Mouse (Mus musculus): ENCODE measurements around the gene Ctf1. TPM values are rescaled to one million over a fixed set of nuclear protein-coding genes. Genes with fewer than 3 reads are reported as not detected.

Ctf1 gene
- total and polyA plus RNA-seq, 3 experiments = not detected

DNA sequence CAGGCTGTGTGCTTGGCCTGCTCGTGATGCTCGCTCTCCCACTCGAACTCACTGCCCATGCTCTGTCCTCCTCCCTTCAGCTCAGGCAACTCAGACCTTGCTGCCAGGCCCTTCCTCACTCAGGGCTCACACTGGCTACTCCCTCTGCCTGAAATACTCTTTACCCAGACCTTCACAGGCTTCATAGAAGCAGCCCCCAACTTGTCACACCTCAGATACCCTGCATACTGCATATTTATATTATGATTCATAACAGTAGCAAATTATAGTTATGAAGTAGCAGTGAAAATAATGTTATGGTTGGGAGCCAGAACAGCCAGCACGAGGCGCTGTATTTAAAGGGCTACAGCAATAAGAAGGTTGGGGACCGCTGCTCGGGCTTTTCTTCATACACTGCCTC is 23.6 kb upstream of the Ctf1 start:
- no peaks in the 10 kb centered on the region for H3K27me3 ChIP-seq (replicated peaks)
- H3K79me2 ChIP-seq (replicated peaks; ENCODE audit: control insufficient read depth, extremely low read depth, insufficient read depth, poor library complexity, severe bottlenecking) = no peaks in the 10 kb centered on the region
- no peaks in the 10 kb centered on the region for H3K9me3 ChIP-seq (replicated peaks; ENCODE audit: low read length)
- in situ Hi-C loops (cut with MboI; ENCODE audit: low pct_ligation_motif_present, low pct_unique_long_range_greater_than_20kb, low sequenced_read_pairs) = no loop called here
- TF ChIP-seq ETS1 (conservative IDR thresholded peaks at IDR 0.05; ENCODE audit: low read depth, low read length) (no peak), CHD2 (IDR thresholded peaks at IDR 0.05; ENCODE audit: low read length) (no peak), USF1 (IDR thresholded peaks at IDR 0.05; ENCODE audit: low read depth, low read length) (no peak), USF2 (conservative IDR thresholded peaks at IDR 0.05; ENCODE audit: low read depth, low read length) (no peak), POLR2AphosphoS2 (IDR thresholded peaks at IDR 0.05; ENCODE audit: low read depth, low read length) (no peak), ZC3H11A (IDR thresholded peaks at IDR 0.05; ENCODE audit: low read depth, low read length) (no peak), MAZ (IDR thresholded peaks at IDR 0.05; ENCODE audit: low read depth, low read length) (no peak)
- H3K36me3 ChIP-seq (replicated peaks in 1 of 2; ENCODE audit: control insufficient read depth in 1 of 2, insufficient read depth in 1 of 2, low read length in 1 of 2) = peaks cover 0 to 19% of the 10 kb centered on the region in 2 experiments
- H3K4me2 ChIP-seq (ENCODE audit: insufficient read depth, low read depth, poor library complexity, severe bottlenecking) = no peak overlapping the region
- H3K9ac ChIP-seq (ENCODE audit: insufficient read depth, low read depth) = no peak overlapping the region
- dilution Hi-C loops (cut with MboI; ENCODE audit: extremely low pct_ligation_motif_present, extremely low pct_unique_long_range_greater_than_20kb, low sequenced_read_pairs) = no loop called here
- H3K27ac ChIP-seq (ENCODE audit: insufficient read depth, low read depth) = no peak overlapping the region
- no peak for DNase-seq (ENCODE audit: extremely low read depth)
- no peak overlapping the region for H3K4me3 ChIP-seq (replicated peaks in 1 of 3; ENCODE audit: low read depth in 2 of 3, low read length in 2 of 3, poor library complexity in 1 of 3)
- H3K4me1 ChIP-seq (ENCODE audit: control insufficient read depth in 1 of 2, insufficient read depth in 2 of 2) = no peaks in the 10 kb centered on the region

DNA sequence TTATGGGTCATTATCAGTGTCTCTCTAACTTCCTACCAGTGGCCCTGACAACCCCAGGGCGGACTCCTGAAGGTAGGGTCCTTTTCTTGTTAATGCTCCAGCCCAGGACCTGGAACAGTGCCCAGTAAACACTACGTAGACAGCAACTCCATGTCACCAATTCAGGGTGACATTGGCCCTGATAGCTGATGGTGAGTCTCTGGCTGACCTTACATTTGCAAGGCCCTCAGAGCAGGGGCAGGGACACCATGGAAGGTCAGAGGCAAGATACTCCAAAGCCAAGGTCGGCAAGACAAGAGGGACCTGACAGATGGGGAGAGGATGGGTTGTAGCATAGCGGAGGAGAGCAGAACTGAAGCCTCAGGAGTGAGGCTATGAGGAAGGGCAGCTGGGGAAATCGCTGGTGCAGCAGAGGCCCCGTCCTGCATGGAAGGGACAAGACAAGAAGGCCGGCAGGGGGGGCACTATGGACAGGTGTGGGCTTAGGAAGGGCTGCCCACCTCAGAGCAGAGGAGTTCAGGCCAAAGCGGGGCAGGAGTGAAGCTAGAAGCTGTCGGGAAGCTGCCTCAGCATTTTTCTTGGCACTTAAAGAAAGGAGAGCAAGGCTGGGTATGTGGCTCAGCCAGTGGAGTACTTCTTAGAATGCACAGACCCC is 22.8 kb upstream of the Ctf1 start:
- Histone ChIP-seq H3K27me3 (replicated peaks) (no peaks in the 10 kb centered on the region), H3K27ac (ENCODE audit: insufficient read depth, low read depth) (no peak overlapping the region), H3K9me3 (replicated peaks; ENCODE audit: low read length) (no peaks in the 10 kb centered on the region), H3K4me1 (ENCODE audit: control insufficient read depth in 1 of 2, insufficient read depth in 2 of 2) (no peaks in the 10 kb centered on the region), H3K9ac (ENCODE audit: insufficient read depth, low read depth) (no peak overlapping the region), H3K79me2 (replicated peaks; ENCODE audit: control insufficient read depth, extremely low read depth, insufficient read depth, poor library complexity, severe bottlenecking) (no peaks in the 10 kb centered on the region), H3K4me2 (ENCODE audit: insufficient read depth, low read depth, poor library complexity, severe bottlenecking) (no peak overlapping the region), H3K36me3 (replicated peaks in 1 of 2; ENCODE audit: control insufficient read depth in 1 of 2, insufficient read depth in 1 of 2, low read length in 1 of 2) (peaks cover 0 to 17% of the 10 kb centered on the region in 2 experiments), H3K4me3 (replicated peaks in 1 of 3; ENCODE audit: low read depth in 2 of 3, low read length in 2 of 3, poor library complexity in 1 of 3) (no peak overlapping the region)
- no peak for DNase-seq (ENCODE audit: extremely low read depth)
- in situ Hi-C loops (cut with MboI; ENCODE audit: low pct_ligation_motif_present, low pct_unique_long_range_greater_than_20kb, low sequenced_read_pairs) = no loop called here
- TF ChIP-seq ZC3H11A (IDR thresholded peaks at IDR 0.05; ENCODE audit: low read depth, low read length) (no peak), MAFK (IDR thresholded peaks at IDR 0.05; ENCODE audit: insufficient replicate concordance, low read length) (0 out of 2 replicates have a peak, but pooled peaks have one; percentile 28), CTCF (conservative IDR thresholded peaks at IDR 0.05 in 1 of 2, IDR thresholded peaks at IDR 0.05 in 1 of 2; ENCODE audit: low read depth in 2 of 2, low read length in 2 of 2) (peak in 1 of 2 experiments; percentile 19; a peak in 1 of 4 replicates)
- dilution Hi-C loops (cut with MboI; ENCODE audit: extremely low pct_ligation_motif_present, extremely low pct_unique_long_range_greater_than_20kb, low sequenced_read_pairs) = no loop called here

DNA sequence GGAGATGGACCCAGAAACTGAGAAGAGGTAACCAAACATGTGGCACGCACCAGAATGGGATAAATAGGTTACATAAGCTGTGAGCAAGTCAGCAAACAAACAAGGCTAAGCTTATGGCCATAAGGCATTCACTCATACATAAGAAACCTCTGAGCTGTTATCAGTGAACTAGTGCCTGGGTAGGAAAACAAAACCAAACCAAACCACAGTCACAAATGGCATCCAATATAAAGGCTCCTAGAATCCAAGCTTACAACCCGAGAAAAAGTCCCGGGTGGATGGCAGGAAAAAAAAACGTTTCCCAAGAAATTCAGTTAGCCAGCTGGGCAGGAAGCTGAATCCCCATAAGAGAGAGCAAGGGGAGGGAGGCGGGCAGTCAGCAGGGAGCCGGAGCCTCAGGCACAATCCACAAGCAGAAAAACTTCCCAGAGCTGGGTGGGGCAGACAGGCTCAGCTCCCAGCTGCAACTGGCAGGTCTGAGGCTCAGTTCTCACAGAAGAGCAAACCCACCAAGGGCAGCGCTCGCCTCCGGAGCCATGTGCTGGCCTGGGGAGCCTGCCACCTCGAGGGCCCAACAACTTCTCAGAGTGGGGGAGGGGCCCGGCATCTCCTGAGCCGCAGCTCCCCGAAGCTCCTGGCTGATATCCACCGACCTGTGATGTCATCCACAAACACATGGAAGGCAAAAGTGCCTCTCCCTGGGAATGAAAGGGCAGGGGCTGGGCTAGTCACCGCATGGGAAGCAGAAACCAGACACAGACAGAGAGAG is 21.1 kb upstream of the Ctf1 start:
- in situ Hi-C loops (cut with MboI; ENCODE audit: low pct_ligation_motif_present, low pct_unique_long_range_greater_than_20kb, low sequenced_read_pairs) (no loop called here), dilution Hi-C loops (cut with MboI; ENCODE audit: extremely low pct_ligation_motif_present, extremely low pct_unique_long_range_greater_than_20kb, low sequenced_read_pairs) (no loop called here)
- Histone ChIP-seq H3K4me1 (ENCODE audit: control insufficient read depth in 1 of 2, insufficient read depth in 2 of 2) (no peaks in the 10 kb centered on the region), H3K9me3 (replicated peaks; ENCODE audit: low read length) (no peaks in the 10 kb centered on the region), H3K27ac (ENCODE audit: insufficient read depth, low read depth) (no peak overlapping the region), H3K79me2 (replicated peaks; ENCODE audit: control insufficient read depth, extremely low read depth, insufficient read depth, poor library complexity, severe bottlenecking) (no peaks in the 10 kb centered on the region), H3K4me2 (ENCODE audit: insufficient read depth, low read depth, poor library complexity, severe bottlenecking) (no peak overlapping the region), H3K27me3 (replicated peaks) (no peaks in the 10 kb centered on the region), H3K36me3 (replicated peaks in 1 of 2; ENCODE audit: control insufficient read depth in 1 of 2, insufficient read depth in 1 of 2, low read length in 1 of 2) (peaks cover 0 to 16% of the 10 kb centered on the region in 2 experiments), H3K4me3 (replicated peaks in 1 of 3; ENCODE audit: low read depth in 2 of 3, low read length in 2 of 3, poor library complexity in 1 of 3) (no peak overlapping the region), H3K9ac (ENCODE audit: insufficient read depth, low read depth) (no peak overlapping the region)
- TF ChIP-seq MAX (IDR thresholded peaks at IDR 0.05; ENCODE audit: low read length) (no peak), ZKSCAN1 (IDR thresholded peaks at IDR 0.05; ENCODE audit: borderline replicate concordance, low read depth, low read length) (no peak), HCFC1 (IDR thresholded peaks at IDR 0.05; ENCODE audit: low read depth, low read length) (no peak), PAX5 (IDR thresholded peaks at IDR 0.05; ENCODE audit: low read length) (no peak), MXI1 (IDR thresholded peaks at IDR 0.05; ENCODE audit: low read depth, low read length) (no peak), JUN (IDR thresholded peaks at IDR 0.05; ENCODE audit: insufficient read depth, low read depth, low read length) (no peak), BHLHE40 (IDR thresholded peaks at IDR 0.05; ENCODE audit: low read depth, low read length) (no peak), E2F4 (IDR thresholded peaks at IDR 0.05; ENCODE audit: insufficient replicate concordance, low read depth, low read length) (no peak), NRF1 (IDR thresholded peaks at IDR 0.05; ENCODE audit: low read depth, low read length) (no peak), POLR2AphosphoS2 (IDR thresholded peaks at IDR 0.05; ENCODE audit: low read depth, low read length) (no peak), MYC (IDR thresholded peaks at IDR 0.05; ENCODE audit: low read depth, low read length) (no peak), USF2 (conservative IDR thresholded peaks at IDR 0.05; ENCODE audit: low read depth, low read length) (no peak), EP300 (IDR thresholded peaks at IDR 0.05; ENCODE audit: low read length) (no peak), TCF12 (IDR thresholded peaks at IDR 0.05; ENCODE audit: low read depth, low read length) (no peak), JUND (conservative IDR thresholded peaks at IDR 0.05; ENCODE audit: low read depth, low read length) (no peak), CHD2 (IDR thresholded peaks at IDR 0.05; ENCODE audit: low read length) (no peak), SIN3A (IDR thresholded peaks at IDR 0.05; ENCODE audit: low read length) (no peak)
- no peak for DNase-seq (ENCODE audit: extremely low read depth)

Data from CH12.LX (cell line).